Mouse (Mus musculus): ENCODE results near the gene Hbq1b.

Hbq1b gene

DNA sequence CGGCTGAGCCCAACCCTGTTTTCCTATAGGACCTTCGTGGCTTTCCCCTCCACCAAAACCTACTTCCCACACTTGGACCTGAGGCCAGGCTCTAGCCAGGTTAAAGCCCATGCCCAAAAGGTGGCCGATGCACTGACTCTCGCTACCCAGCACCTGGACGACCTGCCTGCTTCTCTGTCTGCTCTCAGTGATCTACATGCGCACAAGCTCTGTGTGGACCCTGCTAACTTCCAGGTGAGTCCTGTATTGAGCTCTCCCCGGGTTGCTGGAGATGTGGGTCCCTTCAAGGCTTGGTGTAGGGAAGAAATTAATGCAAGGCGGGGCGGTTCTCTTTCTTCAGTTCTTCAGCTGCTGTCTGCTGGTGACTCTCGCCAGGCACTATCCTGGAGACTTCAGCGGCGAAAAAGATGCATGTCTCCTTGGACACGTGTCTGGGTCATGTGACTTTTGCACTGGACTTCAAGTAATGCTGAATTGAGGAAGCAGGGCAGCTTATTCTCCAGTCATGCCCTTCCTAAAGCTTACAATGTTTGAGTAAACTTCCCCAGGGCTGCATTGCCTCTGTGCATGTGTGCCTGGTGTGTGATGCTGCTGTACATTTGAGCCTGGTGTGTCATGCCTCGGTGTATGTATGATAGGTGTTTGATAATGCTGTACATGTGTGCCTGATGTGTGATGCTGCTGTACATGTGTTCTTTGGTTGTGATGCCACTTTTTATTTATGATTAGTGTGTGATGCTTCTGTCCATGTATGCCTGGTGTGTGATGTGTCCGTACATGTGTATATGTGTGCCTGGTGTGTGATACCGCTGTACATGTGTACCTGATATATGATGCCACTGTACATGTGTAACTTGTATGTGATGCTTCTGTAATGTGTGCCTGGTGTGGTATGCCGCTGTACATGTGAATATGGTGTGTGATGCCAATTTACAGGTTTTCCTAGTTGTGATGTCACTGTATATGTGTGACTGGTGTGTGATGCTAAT is 13.8 kb downstream of the Hbq1b start:
- 0 out of 2 replicates have a peak, but pooled peaks have one; percentile 21 for ATAC-seq (ENCODE audit: low TSS enrichment)

DNA sequence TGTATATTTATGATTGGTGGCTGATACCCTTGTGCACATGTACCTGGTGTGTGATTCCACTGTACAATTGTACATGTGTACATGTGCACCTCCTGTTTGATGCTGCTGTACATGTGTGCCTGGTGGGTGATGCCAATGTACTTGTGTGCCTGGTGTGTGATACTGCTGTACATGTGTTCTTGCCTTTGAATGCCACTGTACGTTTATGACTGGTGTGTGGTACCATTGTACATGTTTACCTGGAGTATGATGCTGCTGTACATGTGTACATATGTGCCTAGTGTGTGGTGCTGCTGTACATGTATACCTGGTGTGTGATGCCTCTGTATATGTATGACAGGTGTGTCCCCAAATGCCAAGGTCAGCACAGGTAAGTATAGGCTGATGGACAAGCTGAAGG is 14.7 kb downstream of the Hbq1b start:
- ATAC-seq (ENCODE audit: low TSS enrichment) = no peak

DNA sequence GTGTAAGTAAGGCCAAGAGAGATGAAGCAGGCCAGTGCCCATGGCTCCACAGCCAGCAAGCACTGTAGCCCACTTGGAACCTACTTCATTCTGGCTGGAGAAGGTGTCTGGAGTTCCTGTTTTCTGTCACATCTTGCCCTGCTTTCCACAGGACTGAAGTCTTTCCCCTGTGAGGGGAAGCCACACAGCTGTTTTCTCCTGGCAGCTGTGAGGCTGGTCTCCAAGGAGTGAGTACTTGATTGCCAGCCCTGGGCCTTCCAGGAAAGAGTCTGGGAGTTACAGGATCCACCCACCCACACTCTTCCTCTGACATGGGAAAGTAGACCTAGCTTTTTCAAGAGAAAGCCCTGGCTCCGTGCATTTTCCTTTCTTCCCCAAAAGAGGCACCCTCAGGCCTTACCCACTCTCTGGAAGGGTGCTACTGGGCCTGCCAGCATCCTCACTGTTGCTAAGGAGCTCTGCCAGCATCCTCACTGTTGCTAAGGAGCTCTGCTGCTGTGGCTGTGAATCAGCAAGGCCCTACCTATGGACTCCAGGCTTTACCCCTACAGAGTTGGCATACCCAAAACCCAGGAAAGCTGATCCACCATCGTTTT is 16.2 kb downstream of the Hbq1b start:
- peak; percentile 97 for ATAC-seq (ENCODE audit: low TSS enrichment)

DNA sequence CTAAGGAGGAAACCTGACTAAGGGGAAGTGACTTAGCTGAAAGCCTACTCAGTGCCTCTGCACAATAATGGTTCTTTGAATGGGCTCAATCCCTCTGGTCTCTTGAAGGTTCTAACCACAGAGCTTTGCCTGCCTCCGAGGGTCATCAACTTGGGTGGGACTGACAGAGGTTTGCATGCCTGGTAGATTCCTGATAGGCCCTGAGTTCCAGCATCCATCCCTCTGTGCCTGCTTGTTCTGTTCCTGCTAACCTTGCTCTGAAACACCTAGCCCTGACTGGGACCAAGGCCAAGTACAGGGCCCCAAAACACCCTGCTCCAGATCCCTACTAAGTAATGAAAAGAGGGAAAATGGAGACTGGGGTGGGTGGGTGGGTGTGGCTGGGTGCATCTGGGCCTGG is 16.7 kb downstream of the Hbq1b start:
- no peak for ATAC-seq (ENCODE audit: low TSS enrichment)

DNA sequence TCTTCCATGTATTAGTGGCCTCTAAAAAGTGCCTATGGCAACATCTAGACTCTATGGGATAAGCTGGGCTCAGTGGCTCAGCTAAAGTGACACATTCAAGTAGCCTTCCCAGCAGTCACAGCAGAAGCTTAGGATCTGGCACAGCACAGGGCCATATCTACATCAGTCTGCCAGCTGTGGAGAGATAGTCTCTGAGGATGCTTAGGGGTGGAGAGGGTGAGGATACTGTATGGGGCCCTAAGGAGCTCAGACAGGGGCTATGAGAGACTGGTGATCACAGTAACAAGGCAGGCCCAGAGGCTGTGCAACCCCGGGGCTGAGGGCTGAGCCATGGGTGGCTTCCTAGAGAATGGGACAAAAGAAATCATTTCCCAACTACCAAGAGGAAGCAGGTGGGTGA is 20.2 kb downstream of the Hbq1b start:
- ATAC-seq (ENCODE audit: low TSS enrichment) = no peak

DNA sequence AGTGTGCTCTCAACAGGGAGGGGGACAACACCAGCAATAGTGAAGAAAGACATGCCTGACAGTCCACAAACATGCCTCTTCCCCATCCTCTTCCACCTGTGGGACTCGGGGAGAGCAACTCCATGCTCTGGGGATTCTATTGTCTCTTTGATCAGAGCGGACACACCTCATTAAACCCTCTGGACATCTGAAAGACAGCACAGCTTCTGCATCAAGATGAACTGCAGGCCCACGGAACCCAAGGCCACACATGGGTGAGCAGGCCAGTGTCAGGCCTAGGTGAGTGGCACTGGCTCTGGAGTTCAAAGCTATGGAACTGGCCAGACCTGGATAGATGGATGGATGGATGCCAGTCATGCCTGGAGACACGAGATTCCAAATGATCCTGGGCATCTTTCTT is 22.7 kb downstream of the Hbq1b start:
- ATAC-seq (ENCODE audit: low TSS enrichment) = no peak

DNA sequence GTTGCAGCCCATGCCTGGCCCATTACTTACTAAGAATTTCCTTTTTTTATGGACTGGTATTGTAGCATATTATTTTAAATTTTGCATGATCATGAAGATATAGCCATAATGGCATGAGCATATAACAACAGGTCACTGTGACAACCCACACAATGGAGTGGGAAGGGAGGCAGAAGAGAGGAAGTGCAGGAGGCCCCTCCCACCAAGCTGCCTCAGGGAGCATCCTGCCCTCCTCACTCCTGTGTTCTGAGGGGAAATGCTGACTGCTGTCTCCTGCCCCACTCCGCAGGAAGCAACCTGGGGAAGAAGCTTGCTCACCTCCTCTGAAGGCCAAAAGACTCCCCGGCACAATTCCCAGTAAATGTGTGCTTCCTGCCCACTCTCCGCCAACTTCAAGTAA is 23.2 kb downstream of the Hbq1b start:
- no peak for ATAC-seq (ENCODE audit: low TSS enrichment)

DNA sequence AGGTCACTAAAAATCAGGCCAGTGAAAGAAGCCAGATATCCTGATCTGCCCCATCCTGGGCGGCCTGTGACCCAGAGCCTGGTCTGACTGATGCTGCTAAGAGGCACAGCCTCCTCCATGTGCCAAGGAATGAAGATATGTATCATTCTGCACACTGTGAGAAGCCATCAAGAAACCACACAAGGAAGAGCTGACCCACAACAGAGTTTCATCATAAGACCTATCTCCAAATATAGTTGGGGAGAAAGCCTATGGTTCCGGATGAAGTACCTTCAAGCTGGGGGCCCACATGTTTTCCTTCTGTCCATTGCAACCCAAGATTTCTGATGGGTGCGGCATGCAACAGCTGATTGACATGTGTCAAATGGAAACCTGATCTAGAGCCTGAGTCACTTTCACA is 29.2 kb downstream of the Hbq1b start:
- ATAC-seq (ENCODE audit: low TSS enrichment) = no peak

DNA sequence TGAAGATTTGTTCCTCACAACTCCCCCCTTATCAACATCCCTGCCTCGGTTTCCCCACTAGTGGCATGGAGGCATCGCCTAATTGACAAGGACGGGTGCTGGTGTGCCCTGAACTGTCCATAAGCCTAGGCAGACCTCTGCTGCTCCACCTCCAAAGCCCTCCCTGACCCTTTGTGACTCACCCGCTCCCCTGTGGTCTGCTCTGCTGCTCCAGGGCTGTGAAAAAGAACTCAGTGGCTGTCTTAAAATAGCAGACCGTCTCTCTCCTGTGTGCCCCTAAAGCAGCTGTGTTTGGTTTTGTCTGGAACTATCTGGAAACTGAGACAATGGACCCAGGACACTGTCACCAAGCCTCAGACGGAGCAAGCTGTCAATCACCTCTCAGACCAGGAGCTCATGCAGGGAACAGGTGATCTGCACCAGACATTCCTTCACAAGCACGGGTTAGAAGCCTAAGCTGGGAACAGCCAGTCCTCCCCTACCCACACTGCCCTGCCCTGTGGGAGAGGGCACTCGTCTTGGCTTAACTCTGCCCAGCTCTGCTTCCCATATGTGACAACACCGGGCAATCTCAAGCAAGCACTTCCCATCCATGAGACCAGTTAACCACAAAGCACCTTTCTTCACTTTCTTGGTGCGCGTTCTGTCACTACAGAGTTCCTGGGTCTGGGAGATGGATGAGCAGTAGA is 33.9 kb downstream of the Hbq1b start:
- ATAC-seq (ENCODE audit: low TSS enrichment) = 0 out of 2 replicates have a peak, but pooled peaks have one; percentile 7

DNA sequence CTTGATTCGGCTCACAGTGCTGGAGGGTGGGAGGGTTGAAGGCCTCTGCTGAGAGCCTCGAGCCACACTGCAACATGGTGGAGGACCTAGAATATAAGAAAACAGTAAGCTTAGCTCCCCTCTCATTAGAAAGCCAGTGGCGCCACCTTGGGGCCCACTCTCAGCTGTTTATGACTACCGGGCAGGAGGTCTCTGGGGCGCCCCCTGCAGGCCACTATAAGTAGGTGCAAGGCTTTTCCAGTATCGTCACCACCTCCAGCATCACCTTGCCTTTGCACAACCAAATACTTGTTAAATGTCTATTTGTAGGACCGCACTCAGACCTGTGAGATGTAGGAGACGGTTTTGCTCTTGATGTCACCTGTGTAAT is 34.4 kb downstream of the Hbq1b start:
- ATAC-seq (ENCODE audit: low TSS enrichment) = peak; percentile 89

DNA sequence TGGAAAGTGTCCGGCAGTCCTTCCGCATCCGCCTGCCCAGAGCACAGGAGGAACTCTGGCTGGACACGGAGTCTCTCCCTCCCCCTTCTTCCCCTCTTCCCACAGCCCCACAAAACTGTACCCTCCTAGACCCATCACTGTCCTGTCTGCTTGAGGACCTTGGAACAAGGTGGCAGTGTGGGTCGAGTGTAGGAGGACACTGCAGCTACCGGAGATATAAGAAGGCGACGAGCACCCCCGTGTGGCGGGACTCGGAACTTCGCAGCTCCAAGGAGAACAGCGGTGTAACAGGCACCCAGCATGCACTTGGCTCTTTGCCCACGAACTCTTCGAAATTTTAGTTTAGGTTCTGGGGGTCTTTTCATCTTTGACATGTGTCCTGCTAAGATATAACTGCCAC is 37.8 kb downstream of the Hbq1b start:
- peak; percentile 80 for ATAC-seq (ENCODE audit: low TSS enrichment)

DNA sequence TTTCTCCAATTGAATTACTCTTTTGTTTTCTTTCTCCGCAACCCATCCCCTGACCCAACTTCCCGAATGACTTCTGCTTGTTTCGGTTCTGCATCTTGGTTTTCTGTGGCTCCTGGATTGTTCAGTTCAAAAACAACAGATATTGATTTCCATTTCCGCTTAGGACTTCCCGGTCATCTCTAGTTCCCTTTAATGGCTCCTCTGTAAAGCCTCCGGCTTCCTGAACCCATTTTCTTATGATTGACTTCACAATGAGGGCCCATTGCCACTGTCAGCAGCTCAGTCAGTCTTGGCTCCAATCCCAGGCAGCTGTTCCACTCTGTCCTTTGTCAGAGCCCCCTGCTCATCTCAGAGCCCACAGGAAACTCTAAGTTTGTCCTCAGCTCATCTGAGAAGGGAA is 44.3 kb downstream of the Hbq1b start:
- no peak for ATAC-seq (ENCODE audit: low TSS enrichment)

DNA sequence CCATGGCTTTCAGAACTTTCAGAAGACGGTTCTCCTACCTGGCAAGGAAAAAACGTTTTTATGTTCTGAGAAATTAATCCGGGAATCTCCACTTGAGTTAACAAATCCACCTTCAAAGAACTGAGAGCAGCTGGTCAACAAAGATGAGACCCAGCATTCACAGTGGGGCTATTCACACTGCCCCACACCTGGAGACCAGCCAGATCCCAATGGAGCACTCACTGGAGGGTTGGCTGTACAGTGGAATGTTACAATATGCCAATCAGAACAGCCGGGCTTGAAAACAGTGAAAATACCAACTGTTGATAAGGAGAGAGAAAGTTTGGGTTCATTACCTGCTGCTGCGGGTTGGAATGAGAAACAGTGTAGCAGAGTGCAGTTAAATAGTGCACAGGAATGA is 45.1 kb downstream of the Hbq1b start:
- no peak for ATAC-seq (ENCODE audit: low TSS enrichment)

DNA sequence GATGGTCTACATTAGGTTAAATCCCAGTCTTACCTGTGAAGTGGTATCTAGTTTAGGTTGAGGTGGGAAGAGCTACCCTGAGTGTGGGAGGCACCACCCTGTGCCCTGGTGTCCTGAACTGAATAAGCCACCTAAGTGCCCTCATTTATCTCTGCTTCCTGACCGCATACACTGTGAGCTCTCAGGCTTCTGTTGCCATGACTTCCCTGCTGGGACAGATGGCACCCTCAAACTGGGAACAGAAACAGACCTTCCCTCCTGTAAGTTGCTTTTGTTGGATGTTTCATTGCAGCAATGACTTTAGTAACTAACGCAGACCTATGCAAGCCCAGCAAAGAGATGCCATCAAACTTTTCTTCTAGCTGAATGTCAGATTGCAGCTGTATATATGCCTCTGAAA is 46.5 kb downstream of the Hbq1b start:
- ATAC-seq (ENCODE audit: low TSS enrichment) = peak; percentile 48; the same call in 1 of the 2 replicates

DNA sequence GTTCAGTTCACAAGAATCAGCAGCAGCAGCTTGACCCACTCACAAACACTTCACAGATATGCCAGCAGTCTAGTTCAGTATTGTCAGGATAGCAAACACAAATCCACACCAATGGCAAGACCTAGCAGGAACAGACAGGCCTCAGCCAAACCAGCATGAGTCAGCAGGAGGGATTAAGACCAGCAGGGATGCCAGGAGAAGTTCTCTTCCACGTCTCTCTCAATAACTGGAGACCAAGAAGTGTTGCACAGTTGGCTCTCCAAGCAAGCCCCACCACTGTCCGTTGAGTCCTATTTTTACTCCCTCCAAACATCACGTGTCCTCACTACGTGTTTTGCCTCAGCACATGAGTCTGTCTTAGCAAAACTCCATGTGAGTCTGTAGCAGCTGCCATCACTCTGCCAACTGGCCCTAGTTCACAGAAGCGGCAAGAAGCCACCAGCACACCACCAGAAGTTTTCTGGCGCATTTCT is 49.7 kb downstream of the Hbq1b start:
- no peak for ATAC-seq (ENCODE audit: low TSS enrichment)
